Mouse (Mus musculus): Measurements from ENCODE around the gene Rxfp3. TPM values are rescaled to one million over a fixed set of nuclear protein-coding genes. Genes with fewer than 3 reads are reported as not detected.
A peak's percentile ranks its signal among the peaks of the same experiment; 100 is the strongest.

Gene Rxfp3
- polyA plus RNA-seq, 1 experiment = not detected

- Histone ChIP-seq H3K36me3 (ENCODE audit: control insufficient read depth, insufficient read depth, low read length) (no peaks in the 10 kb centered on the region), H3K27ac (ENCODE audit: control insufficient read depth, insufficient read depth, low read depth, low read length) (no peak overlapping the region), H3K4me1 (ENCODE audit: control insufficient read depth, insufficient read depth, low read length) (no peaks in the 10 kb centered on the region), H3K27me3 (ENCODE audit: control insufficient read depth, insufficient read depth, low read length) (no peaks in the 10 kb centered on the region), H3K4me3 (ENCODE audit: control insufficient read depth, low read depth, low read length) (no peak overlapping the region)
- TF ChIP-seq CTCF (IDR thresholded peaks at IDR 0.05; ENCODE audit: control insufficient read depth, insufficient read depth, insufficient replicate concordance, low read depth, low read length) (no peak), POLR2A (IDR thresholded peaks at IDR 0.05; ENCODE audit: control insufficient read depth, low read depth, low read length) (no peak)
These were observed 16.1 kb upstream of the Rxfp3 start for GRCm38 (mm10) chr15:11053678-11054439.

- Histone ChIP-seq H3K4me3 (ENCODE audit: control insufficient read depth, low read depth, low read length) (no peak overlapping the region), H3K27ac (ENCODE audit: control insufficient read depth, insufficient read depth, low read depth, low read length) (no peak overlapping the region), H3K4me1 (ENCODE audit: control insufficient read depth, insufficient read depth, low read length) (no peaks in the 10 kb centered on the region), H3K27me3 (ENCODE audit: control insufficient read depth, insufficient read depth, low read length) (no peaks in the 10 kb centered on the region), H3K36me3 (ENCODE audit: control insufficient read depth, insufficient read depth, low read length) (no peaks in the 10 kb centered on the region)
- TF ChIP-seq POLR2A (IDR thresholded peaks at IDR 0.05; ENCODE audit: control insufficient read depth, low read depth, low read length) = no peak
- TF ChIP-seq CTCF (IDR thresholded peaks at IDR 0.05; ENCODE audit: control insufficient read depth, insufficient read depth, insufficient replicate concordance, low read depth, low read length) = no peak
These were observed 5.0 kb upstream of the Rxfp3 start for GRCm38 (mm10) chr15:11042828-11043227.

- no peak overlapping the region for H3K27ac ChIP-seq (ENCODE audit: control insufficient read depth, insufficient read depth, low read depth, low read length)
- H3K4me3 ChIP-seq (ENCODE audit: control insufficient read depth, low read depth, low read length) = no peak overlapping the region
- TF ChIP-seq POLR2A (IDR thresholded peaks at IDR 0.05; ENCODE audit: control insufficient read depth, low read depth, low read length) (no peak), CTCF (IDR thresholded peaks at IDR 0.05; ENCODE audit: control insufficient read depth, insufficient read depth, insufficient replicate concordance, low read depth, low read length) (no peak)
- H3K36me3 ChIP-seq (ENCODE audit: control insufficient read depth, insufficient read depth, low read length) = no peaks in the 10 kb centered on the region
- peaks cover 9% of the 10 kb centered on the region; the same call in 1 of the 2 replicates for H3K4me1 ChIP-seq (ENCODE audit: control insufficient read depth, insufficient read depth, low read length)
- no peaks in the 10 kb centered on the region for H3K27me3 ChIP-seq (ENCODE audit: control insufficient read depth, insufficient read depth, low read length)
These were observed 3.4 kb upstream of the Rxfp3 start for GRCm38 (mm10) chr15:11041229-11041628.

- TF ChIP-seq POLR2A (IDR thresholded peaks at IDR 0.05; ENCODE audit: control insufficient read depth, low read depth, low read length) (no peak), CTCF (IDR thresholded peaks at IDR 0.05; ENCODE audit: control insufficient read depth, insufficient read depth, insufficient replicate concordance, low read depth, low read length) (no peak)
- H3K4me3 ChIP-seq (ENCODE audit: control insufficient read depth, low read depth, low read length) = no peak overlapping the region
These were observed 2.3 kb upstream of the Rxfp3 start for GRCm38 (mm10) chr15:11040067-11040466.

GRCm38 (mm10) chr15:11038476-11038875 is 685 bp upstream of the Rxfp3 start:
- H3K4me1 ChIP-seq (ENCODE audit: control insufficient read depth, insufficient read depth, low read length) = peaks cover 14% of the 10 kb centered on the region
- no peaks in the 10 kb centered on the region for H3K36me3 ChIP-seq (ENCODE audit: control insufficient read depth, insufficient read depth, low read length)
- no peaks in the 10 kb centered on the region for H3K27me3 ChIP-seq (ENCODE audit: control insufficient read depth, insufficient read depth, low read length)
- no peak overlapping the region for H3K4me3 ChIP-seq (ENCODE audit: control insufficient read depth, low read depth, low read length)
- H3K27ac ChIP-seq (ENCODE audit: control insufficient read depth, insufficient read depth, low read depth, low read length) = no peak overlapping the region
- no peak for TF ChIP-seq POLR2A (IDR thresholded peaks at IDR 0.05; ENCODE audit: control insufficient read depth, low read depth, low read length)
- peak; percentile 13; the same call in 1 of the 2 replicates for TF ChIP-seq CTCF (IDR thresholded peaks at IDR 0.05; ENCODE audit: control insufficient read depth, insufficient read depth, insufficient replicate concordance, low read depth, low read length)

More at GRCm38 (mm10) chr15:11040067-11040466, 2.3 kb upstream of the Rxfp3 start:
- Histone ChIP-seq H3K4me1 (ENCODE audit: control insufficient read depth, insufficient read depth, low read length) (peaks cover 14% of the 10 kb centered on the region), H3K27me3 (ENCODE audit: control insufficient read depth, insufficient read depth, low read length) (no peaks in the 10 kb centered on the region), H3K36me3 (ENCODE audit: control insufficient read depth, insufficient read depth, low read length) (no peaks in the 10 kb centered on the region), H3K27ac (ENCODE audit: control insufficient read depth, insufficient read depth, low read depth, low read length) (no peak overlapping the region)

- no peak overlapping the region for H3K27ac ChIP-seq (ENCODE audit: control insufficient read depth, insufficient read depth, low read depth, low read length)
- TF ChIP-seq CTCF (IDR thresholded peaks at IDR 0.05; ENCODE audit: control insufficient read depth, insufficient read depth, insufficient replicate concordance, low read depth, low read length) = no peak
- TF ChIP-seq POLR2A (IDR thresholded peaks at IDR 0.05; ENCODE audit: control insufficient read depth, low read depth, low read length) = no peak
- H3K4me1 ChIP-seq (ENCODE audit: control insufficient read depth, insufficient read depth, low read length) = peaks cover 14% of the 10 kb centered on the region
- H3K27me3 ChIP-seq (ENCODE audit: control insufficient read depth, insufficient read depth, low read length) = no peaks in the 10 kb centered on the region
- H3K4me3 ChIP-seq (ENCODE audit: control insufficient read depth, low read depth, low read length) = no peak overlapping the region
- no peaks in the 10 kb centered on the region for H3K36me3 ChIP-seq (ENCODE audit: control insufficient read depth, insufficient read depth, low read length)
These were observed 455 bp downstream of the Rxfp3 start for GRCm38 (mm10) chr15:11037376-11037695.

- no peaks in the 10 kb centered on the region for H3K27me3 ChIP-seq (ENCODE audit: control insufficient read depth, insufficient read depth, low read length)
- H3K36me3 ChIP-seq (ENCODE audit: control insufficient read depth, insufficient read depth, low read length) = no peaks in the 10 kb centered on the region
- TF ChIP-seq POLR2A (IDR thresholded peaks at IDR 0.05; ENCODE audit: control insufficient read depth, low read depth, low read length) = no peak
- TF ChIP-seq CTCF (IDR thresholded peaks at IDR 0.05; ENCODE audit: control insufficient read depth, insufficient read depth, insufficient replicate concordance, low read depth, low read length) = no peak
- peaks cover 14% of the 10 kb centered on the region for H3K4me1 ChIP-seq (ENCODE audit: control insufficient read depth, insufficient read depth, low read length)
- H3K27ac ChIP-seq (ENCODE audit: control insufficient read depth, insufficient read depth, low read depth, low read length) = no peak overlapping the region
- H3K4me3 ChIP-seq (ENCODE audit: control insufficient read depth, low read depth, low read length) = no peak overlapping the region
These were observed 1.0 kb downstream of the Rxfp3 start for GRCm38 (mm10) chr15:11036535-11037375.
